Comparison of ENCODE assay signal across 8 mouse cellular contexts in the genomic region with DNA sequence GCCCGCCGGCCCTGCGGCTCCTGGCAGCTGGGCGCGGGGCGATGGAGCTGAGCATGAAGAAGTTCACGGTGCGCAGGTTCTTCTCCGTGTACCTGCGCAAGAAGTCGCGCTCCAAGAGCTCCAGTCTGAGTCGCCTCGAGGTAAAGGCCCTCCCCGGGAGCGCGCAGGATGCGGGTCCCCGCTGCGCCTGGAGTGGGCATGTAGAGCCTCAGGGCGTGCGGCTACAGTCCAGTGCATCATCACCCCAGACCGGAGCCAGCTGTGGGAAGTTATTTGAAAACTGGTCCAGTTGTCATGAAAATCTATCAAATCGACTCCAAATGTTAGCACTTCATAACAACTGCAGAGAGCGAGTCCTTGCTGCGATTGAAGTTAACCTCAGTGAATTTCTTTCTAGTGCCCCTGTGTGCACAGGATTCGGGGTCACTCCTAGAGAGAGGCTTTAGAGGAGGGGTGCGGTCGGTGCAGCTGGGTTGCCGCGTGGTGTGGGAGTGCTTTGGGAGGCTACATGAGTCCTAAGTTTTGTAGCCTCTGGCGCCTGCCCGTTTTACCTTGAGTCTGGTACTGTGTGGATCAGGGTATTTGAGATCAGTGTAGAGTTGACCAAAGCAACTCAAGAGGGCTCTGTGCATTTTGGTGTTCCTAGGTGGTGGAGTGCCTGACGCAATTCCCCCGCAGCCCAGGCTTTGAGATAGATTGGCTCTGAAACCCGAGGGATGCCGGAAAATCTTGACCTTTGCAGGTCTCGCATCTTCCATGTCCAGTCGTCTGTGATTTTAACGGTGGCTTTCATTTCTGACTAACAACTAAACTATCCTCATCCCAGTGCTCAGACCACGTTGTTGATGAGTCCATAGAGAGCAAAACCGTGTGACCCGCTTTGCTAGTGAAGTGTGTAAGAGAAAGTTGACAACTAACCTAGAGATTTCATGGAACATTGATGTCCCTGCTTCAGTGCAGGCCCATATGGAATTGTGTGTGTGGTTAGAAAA. TPM values are rescaled to one million over a fixed set of nuclear protein-coding genes. Genes with fewer than 3 reads are reported as not detected.
DNase-seq lines count a peak whose midpoint lies in the region; ATAC-seq lines count a peak whose summit lies in the region.

No protein-coding gene starts in this region.

- H3K36me3 ChIP-seq in heart, embryonic 12.5 days: no peaks in the 10 kb centered on the region
- no peaks in the 10 kb centered on the region for H3K36me3 ChIP-seq in embryonic facial prominence, embryonic 13.5 days
- H3K36me3 ChIP-seq in kidney, embryonic 14.5 days (ENCODE audit: control insufficient read depth, insufficient read depth, low read length): no peaks in the 10 kb centered on the region
- H3K36me3 ChIP-seq in midbrain, embryonic 12.5 days: no peaks in the 10 kb centered on the region

- DNase-seq in heart, adult 11 months: no peak
- DNase-seq in ES-CJ7 (ENCODE audit: low read depth, low spot score): peak; percentile 58
- no peak for DNase-seq in spleen, adult 18-20 months

- peak overlapping the region; percentile 92 for H3K9ac ChIP-seq in heart, embryonic 12.5 days
- peak overlapping the region; percentile 87 for H3K9ac ChIP-seq in embryonic facial prominence, embryonic 13.5 days
- peak overlapping the region; percentile 80 for H3K9ac ChIP-seq in kidney, embryonic 14.5 days (ENCODE audit: low read depth, low read length)
- H3K9ac ChIP-seq in midbrain, embryonic 12.5 days (replicated peaks): peak overlapping the region; percentile 80

- 1% methylated on average over 43 of the region's 43 CpGs for WGBS in heart, embryonic 12.5 days
- WGBS in embryonic facial prominence, embryonic 13.5 days: 1% methylated on average over 43 of the region's 43 CpGs
- 1% methylated on average over 43 of the region's 43 CpGs for WGBS in kidney, embryonic 14.5 days
- WGBS in midbrain, embryonic 12.5 days: 2% methylated on average over 43 of the region's 43 CpGs

- peak overlapping the region; percentile 99 for H3K4me3 ChIP-seq in heart, embryonic 12.5 days
- peak overlapping the region; percentile 80 for H3K4me3 ChIP-seq in embryonic facial prominence, embryonic 13.5 days
- H3K4me3 ChIP-seq in kidney, embryonic 14.5 days (ENCODE audit: low read length): peak overlapping the region; percentile 88
- peak overlapping the region; percentile 82 for H3K4me3 ChIP-seq in midbrain, embryonic 12.5 days

- H3K4me1 ChIP-seq in heart, embryonic 12.5 days (replicated peaks): peaks cover 47% of the 10 kb centered on the region
- peaks cover 25% of the 10 kb centered on the region for H3K4me1 ChIP-seq in embryonic facial prominence, embryonic 13.5 days
- peaks cover 12% of the 10 kb centered on the region; the same call in 1 of the 2 replicates for H3K4me1 ChIP-seq in kidney, embryonic 14.5 days (ENCODE audit: control insufficient read depth, insufficient read depth, low read length)
- peaks cover 28% of the 10 kb centered on the region for H3K4me1 ChIP-seq in midbrain, embryonic 12.5 days

- no peaks in the 10 kb centered on the region for H3K9me3 ChIP-seq in heart, embryonic 12.5 days (replicated peaks)
- no peaks in the 10 kb centered on the region for H3K9me3 ChIP-seq in embryonic facial prominence, embryonic 13.5 days
- no peaks in the 10 kb centered on the region for H3K9me3 ChIP-seq in kidney, embryonic 14.5 days (ENCODE audit: control insufficient read depth, low read length)
- H3K9me3 ChIP-seq in midbrain, embryonic 12.5 days: no peaks in the 10 kb centered on the region

- peak overlapping the region; percentile 93 for H3K4me2 ChIP-seq in heart, embryonic 12.5 days
- H3K4me2 ChIP-seq in embryonic facial prominence, embryonic 13.5 days: peak overlapping the region; percentile 92
- peak overlapping the region; percentile 90 for H3K4me2 ChIP-seq in kidney, embryonic 14.5 days (replicated peaks; ENCODE audit: low read depth, low read length)
- peak overlapping the region; percentile 80 for H3K4me2 ChIP-seq in midbrain, embryonic 12.5 days (replicated peaks)

- peak; percentile 11; the same call in 1 of the 2 replicates for ATAC-seq in heart, embryonic 12.5 days (ENCODE audit: insufficient number of reproducible peaks, low FRiP score)
- no peak for ATAC-seq in embryonic facial prominence, embryonic 13.5 days (ENCODE audit: insufficient number of reproducible peaks, insufficient read depth, low FRiP score, low TSS enrichment, low read depth)
- ATAC-seq in kidney, embryonic 14.5 days (ENCODE audit: low FRiP score, low TSS enrichment): peak; percentile 28
- no peak; the same call in 1 of the 2 replicates for ATAC-seq in midbrain, embryonic 12.5 days (ENCODE audit: low FRiP score, low read depth)
- ATAC-seq in granulocyte monocyte progenitor cell, adult 5-6 weeks (replicated peaks; ENCODE audit: poor library complexity, severe bottlenecking): no peak

- H3K27me3 ChIP-seq in heart, embryonic 12.5 days (replicated peaks): no peaks in the 10 kb centered on the region
- H3K27me3 ChIP-seq in embryonic facial prominence, embryonic 13.5 days: no peaks in the 10 kb centered on the region
- H3K27me3 ChIP-seq in kidney, embryonic 14.5 days (ENCODE audit: control insufficient read depth, insufficient read depth, low read length): no peaks in the 10 kb centered on the region
- no peaks in the 10 kb centered on the region for H3K27me3 ChIP-seq in midbrain, embryonic 12.5 days

- H3K27ac ChIP-seq in heart, embryonic 12.5 days (ENCODE audit: poor library complexity, severe bottlenecking): peak overlapping the region; percentile 78
- H3K27ac ChIP-seq in embryonic facial prominence, embryonic 13.5 days: peak overlapping the region; percentile 39; the same call in 1 of the 2 replicates
- H3K27ac ChIP-seq in kidney, embryonic 14.5 days (ENCODE audit: low read depth, low read length): peak overlapping the region; percentile 78
- H3K27ac ChIP-seq in midbrain, embryonic 12.5 days (replicated peaks): peak overlapping the region; percentile 87

RNA-seq across cellular contexts. Expression of a gene that starts 0.7 kb away (rescaled TPM):
- 62.5 and 68.8 TPM in 2 replicates for polyA plus RNA-seq in heart, embryonic 12.5 days (2016; fragmentation: Nextera tagmentation; extraction: Ambion mirVana)
- polyA plus RNA-seq in embryonic facial prominence, embryonic 13.5 days (2015; fragmentation: Nextera tagmentation; extraction: Ambion mirVana): 9.5 and 12.1 TPM in 2 replicates
- polyA plus RNA-seq in kidney, embryonic 14.5 days (2014; fragmentation: Nextera tagmentation; extraction: Ambion mirVana): 18.3 and 30.7 TPM in 2 replicates
- polyA plus RNA-seq in midbrain, embryonic 12.5 days (2016; fragmentation: Nextera tagmentation; extraction: Ambion mirVana): 29.6 and 30.9 TPM in 2 replicates
- 32.6 and 34.5 TPM in 2 replicates for total RNA-seq in granulocyte monocyte progenitor cell, adult 5-6 weeks (2014; fragmentation: Nextera tagmentation)
- 21.2 and 26.1 TPM in 2 replicates for total RNA-seq in granulocyte monocyte progenitor cell, adult 5-6 weeks (2017)

Comparison
In these comparisons a context has a peak if more than half of its experiments do, and no peak if none do; other contexts are left out.
1. ATAC-seq: peak in heart, embryonic 12.5 days (single experiment) and kidney, embryonic 14.5 days (single experiment); none in embryonic facial prominence, embryonic 13.5 days (single experiment), midbrain, embryonic 12.5 days (single experiment) and granulocyte monocyte progenitor cell, adult 5-6 weeks (single experiment).
2. Peak in every context shown above with its lines, with median percentiles within 50 percentile points of each other: H3K27ac ChIP-seq, H3K4me2 ChIP-seq, H3K4me3 ChIP-seq and H3K9ac ChIP-seq.